Mouse (Mus musculus): ENCODE results near the gene Gm20837. TPM values are rescaled to one million over a fixed set of nuclear protein-coding genes. Genes with fewer than 3 reads are reported as not detected.
"Not testable (repeated sequence)": the region's sequence is repeated elsewhere in the genome, so short reads cannot be mapped to it uniquely, and the experiment has no call there.

Gene Gm20837
- polyA plus RNA-seq (2014; fragmentation: Nextera tagmentation; extraction: Ambion mirVana), result not detected in 2 replicates

- not testable (repeated sequence) for H3K4me1 ChIP-seq (ENCODE audit: control insufficient read depth, insufficient read depth, low read length); ATAC-seq (replicated peaks; ENCODE audit: insufficient number of reproducible peaks, low FRiP score, low TSS enrichment); H3K4me3 ChIP-seq (ENCODE audit: low read depth, low read length); H3K9me3 ChIP-seq (replicated peaks; ENCODE audit: control insufficient read depth, low read length); H3K36me3 ChIP-seq (ENCODE audit: control insufficient read depth, insufficient read depth, low read length); H3K27ac ChIP-seq (ENCODE audit: low read depth, low read length); H3K27me3 ChIP-seq (ENCODE audit: control insufficient read depth, insufficient read depth, low read length); H3K9ac ChIP-seq (ENCODE audit: low read depth, low read length); H3K4me2 ChIP-seq
- WGBS (ENCODE audit: insufficient replicate concordance), result no CpG with 5 or more reads among the region's 7 CpGs
Observed at GRCm38 (mm10) chrY:90400948-90401347, at the start of gene Gm20837. Gene Gm20837 (plus strand): TSS chrY:90401248.

Data from heart, embryonic 11.5 days (tissue).